ENCODE assay signal across 11 mouse cellular contexts in the genomic region with DNA sequence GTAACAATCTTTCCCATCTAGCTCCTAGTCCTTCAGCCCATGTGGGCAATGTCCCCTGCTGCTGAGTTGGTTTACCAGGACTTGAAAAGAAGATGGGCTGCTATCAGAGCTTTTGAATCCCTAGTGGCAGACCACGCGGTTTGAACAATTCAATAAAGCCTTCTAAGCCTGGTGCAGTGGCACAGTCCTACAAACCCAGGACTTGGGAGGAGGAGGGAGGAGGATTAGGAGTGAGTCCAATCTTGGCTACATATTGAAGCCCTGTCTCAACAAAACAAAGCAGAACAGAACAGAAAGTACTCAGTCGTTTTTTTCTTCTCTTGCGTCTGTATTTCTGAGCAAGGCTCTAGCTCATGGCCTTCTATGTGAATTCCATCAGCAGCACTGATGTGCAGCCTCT.
"Had no signal": no experiment of that assay in that cellular context is flagged by ENCODE, and none has a peak within 500 bp of the region (broad histone marks: within the 10 kb centered on the region; RNA-seq: fewer than 3 reads in every experiment).

No protein-coding gene starts in this region.

- DNase-seq: liver, postnatal 0 days; lung, adult 2 months; lung, postnatal 14 days; lung, postnatal 36 days; retina, postnatal 1 day; right cerebral cortex, adult 18-20 months; right cerebral cortex, postnatal 25 days; right cerebral cortex, postnatal 4 days; thymus, adult 2 months; thymus, postnatal 25 days; thymus, postnatal 4 days had no signal
